Mouse (Mus musculus): ENCODE data around the gene Dmd.
A peak's percentile ranks its signal among the peaks of the same experiment; 100 is the strongest.

Dmd gene

DNA sequence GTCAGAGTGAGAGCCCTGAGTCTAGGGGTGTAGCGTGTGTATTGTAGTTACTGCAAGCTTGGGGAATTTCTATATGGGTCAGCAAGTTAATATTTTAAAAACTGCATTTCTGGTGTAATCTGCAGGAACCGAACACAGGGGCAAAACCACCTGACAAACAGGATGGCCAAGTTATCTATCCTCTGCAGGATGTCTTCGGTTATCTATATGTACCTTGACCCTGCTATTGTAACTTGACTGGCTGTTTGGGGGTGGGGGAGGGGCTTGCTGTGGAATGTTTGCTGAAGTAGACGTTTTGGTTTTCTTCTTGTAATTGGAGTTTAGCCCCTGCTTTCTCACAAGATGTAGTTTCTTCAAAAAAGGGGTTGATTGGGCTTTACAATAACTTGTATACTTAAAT, 2124.9 kb downstream of the Dmd start:
- DNase-seq = no peak

DNA sequence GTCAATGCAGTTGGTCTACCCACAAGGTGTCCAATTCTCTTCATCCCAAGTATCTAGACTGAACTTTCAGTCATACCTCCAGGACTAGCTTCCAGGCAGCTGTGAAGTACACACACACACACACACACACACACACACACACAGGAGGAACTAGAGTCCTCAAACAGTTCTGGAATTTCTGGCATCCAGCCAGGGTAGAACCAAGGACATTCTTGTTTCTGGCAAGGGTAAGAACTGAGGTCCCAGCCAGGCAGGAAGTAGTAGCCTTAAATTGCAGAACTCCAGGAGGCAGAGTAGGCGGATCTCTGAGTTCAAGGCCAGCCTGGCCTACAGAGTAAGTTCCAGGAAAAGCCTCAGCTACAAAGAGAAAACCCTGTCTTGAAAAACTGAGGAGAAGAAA, 2128.2 kb downstream of the Dmd start:
- peak; percentile 12 for DNase-seq

DNA sequence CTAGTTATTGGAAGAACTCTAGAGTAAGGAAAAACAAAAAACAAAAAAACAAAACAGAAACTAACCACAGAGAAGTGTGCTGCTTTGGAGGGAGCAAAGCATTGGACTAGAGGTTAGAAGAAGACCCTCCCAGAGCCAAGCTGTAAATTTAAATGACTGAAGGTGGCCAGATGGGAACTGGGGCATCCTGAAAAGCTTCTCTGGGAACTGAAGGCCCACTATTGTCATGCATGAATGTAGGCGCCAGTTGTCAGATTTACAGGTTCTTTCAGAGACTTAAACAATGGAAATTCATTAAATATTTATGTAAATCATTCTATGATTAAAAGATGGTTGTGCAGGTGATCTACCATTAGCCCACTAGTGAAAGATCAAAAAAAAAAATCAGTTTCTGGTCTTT, 2128.9 kb downstream of the Dmd start:
- DNase-seq = no peak

DNA sequence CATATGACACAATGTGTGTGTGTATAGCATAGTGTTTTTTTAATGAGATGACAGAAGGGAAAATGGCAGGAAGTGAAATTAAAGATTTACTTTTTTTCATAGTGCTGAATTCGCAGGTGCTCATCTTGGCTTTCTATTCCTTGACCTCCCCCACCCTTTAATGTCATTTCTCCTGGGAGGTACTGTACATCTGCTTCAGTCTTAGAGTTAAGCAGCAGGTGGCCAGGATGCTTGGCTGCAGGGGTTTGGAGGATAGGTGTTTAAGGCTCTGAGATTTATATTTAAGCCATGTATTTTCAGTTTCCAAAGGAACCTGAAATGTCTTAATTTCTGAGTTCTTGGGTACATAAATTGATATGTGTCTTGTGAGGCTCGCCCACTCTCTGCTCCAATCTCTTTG, 2130.5 kb downstream of the Dmd start:
- no peak for DNase-seq

DNA sequence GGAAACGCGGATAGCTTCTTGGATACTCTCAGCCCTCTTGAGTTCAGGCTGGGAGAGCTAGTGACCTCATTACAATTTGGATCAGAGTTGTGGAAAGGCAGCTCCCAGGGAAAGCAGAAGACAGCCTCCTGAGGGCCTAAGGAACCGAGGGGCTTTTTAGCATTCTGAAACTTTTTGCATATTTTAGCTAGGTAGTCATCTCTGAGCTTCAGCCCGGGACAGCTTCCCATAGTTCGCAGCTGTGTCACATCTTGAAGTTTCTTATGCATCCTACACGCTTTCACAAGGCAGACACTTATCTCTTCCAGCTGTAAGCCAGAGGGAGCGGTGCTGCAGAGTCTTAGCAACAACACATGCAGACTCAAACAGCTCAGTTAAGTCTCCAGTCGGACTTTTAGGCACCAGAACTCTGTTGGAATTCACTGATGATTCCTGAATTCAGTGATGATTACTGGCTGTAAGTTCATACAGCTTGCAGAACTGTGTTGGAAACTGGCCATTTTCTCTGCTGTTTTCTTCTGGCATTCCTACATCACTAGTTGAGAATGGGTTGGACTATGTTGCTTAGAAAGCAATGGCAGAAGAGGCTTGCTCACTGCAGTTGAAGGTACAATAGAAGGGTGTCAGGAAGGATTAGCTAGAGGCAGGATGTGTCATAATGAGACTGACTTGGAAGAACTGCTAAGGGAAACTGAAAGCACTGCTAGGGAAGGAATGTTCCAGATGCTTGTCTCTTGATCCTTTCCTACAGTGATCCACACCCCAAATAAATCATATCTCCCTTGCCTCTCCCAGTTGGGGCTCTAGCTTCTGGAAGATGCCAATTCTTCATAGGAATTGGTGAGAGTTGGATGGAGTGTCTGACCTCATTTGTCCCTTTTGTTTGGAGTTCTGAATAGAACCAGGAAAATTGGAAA, 2135.8 kb downstream of the Dmd start:
- no peak for DNase-seq

DNA sequence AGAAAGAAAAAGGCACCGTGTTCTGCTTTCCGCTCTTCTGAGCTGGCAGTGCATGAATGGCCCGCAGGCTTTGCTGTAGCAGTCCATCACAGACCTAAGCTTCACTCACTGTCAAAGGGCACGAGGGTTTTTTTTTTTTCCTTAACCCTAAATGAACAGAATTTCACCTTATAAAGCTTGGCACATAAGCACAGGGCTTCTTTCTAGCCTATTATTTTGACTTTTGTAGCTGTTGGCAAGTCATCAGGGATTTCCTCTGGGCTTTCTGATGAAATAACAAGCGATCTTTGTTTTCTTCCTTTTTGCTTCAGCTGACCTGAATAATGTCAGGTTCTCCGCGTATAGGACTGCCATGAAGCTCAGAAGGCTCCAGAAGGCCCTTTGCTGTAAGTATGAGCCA, 2140.8 kb downstream of the Dmd start:
- DNase-seq = no peak

DNA sequence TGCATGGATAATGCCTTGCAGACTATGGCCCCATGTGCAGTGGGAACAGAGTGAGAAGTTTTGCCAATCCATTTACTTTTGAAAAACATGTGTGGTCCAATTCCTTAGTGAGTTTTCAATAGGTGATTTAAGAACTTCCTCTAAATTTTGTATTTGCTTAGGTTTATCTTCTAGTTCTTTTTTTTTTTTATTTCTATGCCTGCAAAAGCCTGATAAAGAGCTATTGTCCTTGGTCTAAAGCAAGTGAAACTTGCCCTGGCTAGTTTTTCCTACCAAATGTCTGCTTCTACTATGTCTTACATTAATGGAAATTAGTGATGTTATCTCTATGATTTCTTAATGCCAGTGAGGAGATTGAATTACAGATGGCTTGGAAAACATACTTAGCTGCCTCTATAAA, 2144.7 kb downstream of the Dmd start:
- DNase-seq = no peak

DNA sequence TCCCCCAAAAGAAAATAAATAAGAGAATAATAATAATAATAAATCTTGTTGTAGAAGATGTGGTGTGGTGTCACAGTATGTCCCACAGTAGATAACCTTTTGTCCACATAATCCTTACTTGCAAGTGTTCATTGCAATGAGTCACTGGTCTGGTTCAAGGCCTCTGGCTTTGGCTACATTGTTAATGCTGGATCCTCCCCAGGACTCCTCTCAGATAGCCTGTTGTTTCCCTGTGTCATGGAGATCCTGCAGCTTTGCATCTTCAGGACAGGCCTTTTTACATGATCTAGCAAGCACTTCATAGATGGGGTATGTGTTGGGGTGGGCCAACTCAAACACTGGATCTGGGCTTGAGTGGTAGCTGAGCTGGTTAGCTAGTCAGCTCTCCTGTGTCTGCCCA, 2150.0 kb downstream of the Dmd start:
- no peak for DNase-seq

DNA sequence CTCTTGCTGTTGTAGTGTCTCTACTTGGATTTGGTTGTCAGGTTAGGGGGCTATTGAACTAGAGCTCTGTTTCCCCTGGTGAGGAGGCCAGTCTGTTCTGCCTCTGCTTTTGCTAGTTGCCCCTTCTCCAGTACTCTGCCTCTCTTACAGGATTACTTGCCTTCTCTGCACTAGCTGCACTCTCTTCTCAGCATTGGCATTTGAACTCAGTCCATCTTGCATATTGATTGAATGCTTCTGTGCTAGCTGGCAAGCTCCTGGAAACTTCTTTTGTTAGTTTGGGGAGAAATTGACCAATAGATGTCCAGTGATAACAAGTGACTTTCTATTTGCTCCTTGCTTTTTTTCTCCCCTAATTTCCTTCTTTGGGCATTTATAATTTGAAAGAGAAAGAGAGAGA, 2163.7 kb downstream of the Dmd start:
- no peak for DNase-seq

DNA sequence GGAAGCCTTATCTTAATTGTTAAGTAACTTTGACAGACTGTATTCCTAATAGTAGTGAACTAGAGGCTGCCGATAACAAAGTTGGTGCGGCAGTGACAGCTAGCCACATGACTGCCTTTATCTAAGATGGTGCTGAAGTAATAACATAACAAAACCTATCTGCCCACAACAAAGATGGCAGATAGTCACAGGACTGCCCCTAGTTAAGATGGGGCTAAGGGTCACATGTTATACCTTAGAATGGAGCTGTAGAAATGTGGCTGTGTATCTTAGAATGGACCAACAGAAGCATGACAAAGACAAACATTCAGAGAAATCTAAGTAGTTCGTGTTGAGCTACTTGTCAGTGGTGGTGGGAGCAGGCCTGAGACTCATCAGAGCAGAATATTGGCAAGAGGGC, 2184.0 kb downstream of the Dmd start:
- DNase-seq = no peak

DNA sequence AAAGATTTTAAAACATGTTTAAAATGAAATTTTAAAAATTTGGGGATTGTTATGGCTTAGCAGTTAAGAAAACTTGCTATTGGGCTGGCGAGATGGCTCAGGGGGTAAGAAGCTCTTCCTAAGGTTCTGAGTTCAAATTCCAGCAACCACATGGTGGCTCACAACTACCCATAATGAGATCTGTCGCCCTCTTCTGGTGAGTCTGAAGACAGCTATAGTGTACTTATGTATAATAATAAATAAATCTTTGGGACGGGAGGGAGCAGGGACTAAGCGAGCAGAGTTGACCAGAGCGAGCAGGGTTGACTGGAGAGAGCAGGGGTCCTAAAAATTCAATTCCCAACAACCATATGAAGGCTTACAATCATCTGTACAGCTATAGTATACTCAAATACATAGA, 2188.6 kb downstream of the Dmd start:
- no peak for DNase-seq

DNA sequence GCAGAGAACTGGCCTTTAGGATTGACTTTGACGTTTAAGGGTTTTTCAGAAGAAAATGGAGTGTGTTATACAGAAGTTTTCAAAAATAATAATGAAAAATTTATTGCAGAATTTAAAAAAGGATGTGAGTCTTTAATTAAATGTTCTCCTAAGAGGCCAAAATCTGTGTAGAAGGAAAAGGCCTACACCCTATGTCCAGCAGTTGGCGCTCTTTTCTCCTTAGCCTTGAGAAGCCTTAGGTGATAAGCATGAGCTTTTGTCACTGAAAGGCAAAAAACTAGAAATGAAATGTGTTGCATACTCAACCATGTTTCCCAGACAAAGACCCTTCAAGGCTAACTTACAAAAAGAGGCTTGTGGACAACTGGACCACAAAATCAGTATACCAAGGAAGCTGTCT, 2222.6 kb downstream of the Dmd start:
- DNase-seq = no peak

DNA sequence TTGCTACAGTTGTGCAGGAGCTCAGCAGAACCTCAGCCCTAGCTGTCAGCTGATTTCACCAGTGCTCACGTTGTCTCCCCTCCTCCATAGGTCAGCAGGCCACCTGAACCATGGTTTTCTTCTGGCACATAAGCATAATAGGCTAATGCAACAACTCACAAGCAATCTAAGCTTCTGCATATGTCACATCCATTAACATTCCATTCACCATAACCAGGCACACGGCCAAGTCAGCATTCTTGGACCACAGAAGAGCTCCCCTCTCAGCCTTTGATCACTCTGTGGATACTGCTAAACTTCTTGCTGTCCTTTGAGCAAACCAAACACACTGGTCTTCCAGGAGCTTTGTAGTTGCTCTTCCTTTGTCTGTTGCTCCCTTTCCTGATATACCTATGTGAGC, 2238.9 kb downstream of the Dmd start:
- DNase-seq = no peak

DNA sequence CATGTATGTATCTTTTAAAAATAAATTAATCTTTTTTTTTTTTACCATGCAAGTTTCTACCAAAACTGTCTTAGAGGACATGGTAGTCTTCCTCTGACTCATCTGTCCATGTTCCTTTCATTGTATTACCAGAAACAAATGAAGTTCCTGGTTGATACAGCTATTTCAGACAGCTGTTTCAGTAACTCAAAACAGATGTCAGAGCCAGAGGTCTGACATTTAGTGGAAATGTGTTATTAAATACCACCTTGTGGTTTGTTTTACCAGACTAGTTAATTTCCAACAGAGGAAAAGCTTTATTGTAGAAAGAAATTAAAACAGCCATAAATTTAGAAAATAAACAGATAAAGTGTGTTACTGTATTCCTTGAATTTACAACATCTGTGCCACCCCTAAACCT, 2245.2 kb downstream of the Dmd start:
- DNase-seq = no peak

DNA sequence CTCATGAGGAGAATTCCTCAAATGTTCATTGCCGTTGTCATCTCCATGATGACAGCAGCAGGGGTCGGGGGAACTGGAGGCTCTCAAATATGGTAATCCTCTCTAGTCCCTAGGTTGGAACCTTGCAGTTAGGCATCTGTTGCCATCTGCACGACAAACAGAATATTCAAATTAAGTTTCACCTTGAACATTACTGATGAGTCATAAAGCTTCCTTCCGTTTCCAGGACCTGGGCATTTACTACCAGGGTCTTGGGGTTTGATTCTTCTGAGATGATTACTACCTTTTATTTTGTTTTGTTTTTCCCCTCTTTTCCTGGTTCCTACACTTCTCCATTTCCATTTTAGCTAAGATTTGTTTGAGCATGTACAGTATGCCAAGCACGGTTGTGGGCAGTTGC, 2249.0 kb downstream of the Dmd start:
- DNase-seq = no peak

DNA sequence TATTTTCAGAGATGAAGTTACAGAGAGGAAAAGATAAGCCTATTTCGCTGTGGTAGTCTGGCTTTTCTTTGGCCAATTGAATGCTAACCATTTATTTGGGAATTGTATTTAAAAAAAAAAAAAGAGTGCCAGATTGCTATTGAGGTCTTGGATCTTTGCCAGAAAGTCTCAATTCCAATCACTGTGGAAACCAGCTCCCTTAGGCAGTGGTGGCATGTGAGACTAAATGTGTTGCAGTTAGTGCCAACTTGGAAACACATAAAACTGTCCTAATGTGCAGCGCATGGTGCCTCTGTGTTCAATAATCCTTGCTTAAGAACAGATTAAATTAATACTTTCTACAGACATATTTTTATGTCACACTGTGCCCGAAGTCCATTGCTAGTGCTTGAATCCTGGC, 2250.7 kb downstream of the Dmd start:
- no peak for DNase-seq

DNA sequence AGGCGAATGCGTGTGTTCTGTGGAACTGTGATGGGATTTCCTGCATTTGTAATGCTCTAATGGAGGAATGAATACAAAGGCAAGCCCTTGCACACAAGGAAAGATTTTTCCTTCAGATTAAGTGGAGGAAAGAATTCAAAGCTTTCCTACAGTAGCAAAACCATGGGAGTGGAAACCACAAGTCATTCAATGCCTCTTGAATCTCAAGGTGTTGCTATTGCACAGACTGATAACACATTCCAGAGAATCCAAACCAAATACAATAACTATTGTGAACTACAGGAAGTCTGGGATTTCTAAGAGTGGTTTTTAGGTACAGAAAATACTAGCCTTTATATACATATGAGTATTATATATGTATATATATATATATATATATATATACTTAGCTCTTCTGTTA, 2258.3 kb downstream of the Dmd start:
- no peak for DNase-seq

DNA sequence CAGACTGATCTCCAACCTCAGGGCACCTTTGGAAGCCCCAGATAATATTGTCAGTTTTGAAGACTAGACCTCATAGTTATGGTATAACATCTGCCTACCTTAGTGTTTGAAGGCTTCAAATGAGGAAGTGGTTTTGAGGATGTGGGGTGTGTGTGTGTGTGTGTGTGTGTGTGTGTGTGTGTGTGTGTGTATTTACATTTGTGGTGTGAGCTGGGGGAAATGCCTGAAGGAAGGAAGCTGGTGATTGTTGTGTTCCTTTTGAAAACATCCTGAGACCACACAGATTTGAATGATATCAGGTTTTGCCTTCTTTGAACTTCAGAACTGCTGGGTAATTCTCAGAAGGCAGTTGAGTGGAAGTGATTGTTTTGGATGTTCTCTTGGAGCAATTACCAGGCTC, 2278.2 kb downstream of the Dmd start:
- no peak for DNase-seq

DNA sequence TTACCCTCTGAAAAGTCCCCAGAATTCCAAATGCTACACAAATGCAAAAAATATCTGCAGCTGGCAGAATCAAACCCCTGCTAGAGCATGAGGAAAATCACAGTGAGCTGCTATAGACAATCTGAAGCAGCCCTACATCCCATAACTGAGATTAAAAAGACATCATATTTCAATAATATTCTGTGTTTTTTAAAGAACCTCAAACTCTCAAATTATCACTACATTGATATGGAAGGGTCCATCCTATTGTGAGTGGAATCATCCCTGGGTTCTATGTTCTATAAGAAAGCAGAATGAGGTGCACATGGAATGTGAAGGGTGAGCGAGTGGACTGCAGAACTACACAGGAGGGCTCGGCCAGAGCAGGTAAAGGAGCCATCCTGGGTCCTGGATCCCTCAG, 2300.7 kb downstream of the Dmd start, which contains the start of gene Fthl17a:
Gene Fthl17a (plus strand): TSS at position 301 of the 400 bp plus-strand sequence.
- no peak for DNase-seq

Data from kidney, adult 18-20 months (tissue).